Mouse (Mus musculus) brown adipose tissue, adult 24 weeks (tissue): ENCODE data around the gene Ncoa1. TPM values are rescaled to one million over a fixed set of nuclear protein-coding genes. Genes with fewer than 3 reads are reported as not detected.
A peak's percentile ranks its signal among the peaks of the same experiment; 100 is the strongest.
"Not testable (repeated sequence)": the region's sequence is repeated elsewhere in the genome, so short reads cannot be mapped to it uniquely, and the experiment has no call there.

Experiments used
- H3K27ac ChIP-seq: fragments of 200-500 bp; replicated peaks from 2 replicates; pipeline ENCODE4 v1.5.1; 2012; ENCODE audit warnings: low read depth, mild to moderate bottlenecking, low read length
- H3K4me1 ChIP-seq: fragments of 200-500 bp; 2 replicates; pipeline ENCODE4 v1.6.1; 2012; ENCODE audit warnings: low read length, mixed read lengths; ENCODE audit not compliant: control insufficient read depth, insufficient read depth, insufficient read length
- H3K4me3 ChIP-seq: fragments of 200-500 bp; 2 replicates; pipeline ENCODE4 v1.5.1; 2012; ENCODE audit warnings: low read depth, mild to moderate bottlenecking, low read length, moderate library complexity; ENCODE audit not compliant: insufficient read depth
- polyA plus RNA-seq: library from polyadenylated mRNA; stranded (reverse); fragments of >200 nt; gene quantifications from 2 replicates; pipeline ENCODE4 v1.2.4, GENCODE M21; 2012; ENCODE audit not compliant: missing spikeins, insufficient read depth, insufficient read length

Gene Ncoa1
- polyA plus RNA-seq, 1 experiment = 32.9 TPM

DNA sequence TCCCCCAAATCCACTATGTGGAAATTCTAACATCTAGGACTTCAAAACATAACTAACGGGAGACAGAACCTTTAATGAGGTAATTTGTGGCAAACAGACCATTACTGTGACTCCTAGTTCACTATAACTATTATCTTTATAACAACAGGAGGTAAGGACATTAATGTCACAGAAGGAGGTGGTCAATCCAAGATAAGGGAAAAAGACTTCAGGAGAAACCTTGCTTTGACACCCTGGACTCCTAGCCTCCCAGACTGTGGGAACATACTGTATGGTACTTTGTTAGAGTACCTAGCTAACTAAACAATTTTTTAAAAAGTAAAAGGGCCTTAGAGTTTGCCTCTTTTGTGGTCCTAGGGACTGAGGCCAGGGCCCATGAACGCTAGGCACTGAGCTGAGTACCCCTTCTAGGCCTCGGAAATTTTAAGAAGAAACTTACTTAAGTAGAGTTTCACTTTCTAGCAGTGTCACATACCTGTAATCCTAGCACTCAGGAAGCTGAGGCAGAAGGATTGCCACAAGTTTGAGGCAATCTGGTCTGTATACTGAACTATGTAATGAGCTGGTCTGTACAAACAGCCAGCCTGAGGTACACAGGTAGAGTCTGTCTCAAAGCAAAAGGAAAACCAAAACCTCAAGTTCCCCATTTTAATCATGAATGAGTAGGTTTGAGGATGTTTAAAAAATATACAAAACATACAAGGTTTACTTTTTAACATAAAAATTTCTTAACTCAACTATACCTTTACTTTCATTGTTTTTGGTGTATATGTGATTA is 197.8 kb downstream of the Ncoa1 start:
- Histone ChIP-seq H3K27ac (no peak overlapping the region), H3K4me3 (no peak overlapping the region), H3K4me1 (no peaks in the 10 kb centered on the region)

DNA sequence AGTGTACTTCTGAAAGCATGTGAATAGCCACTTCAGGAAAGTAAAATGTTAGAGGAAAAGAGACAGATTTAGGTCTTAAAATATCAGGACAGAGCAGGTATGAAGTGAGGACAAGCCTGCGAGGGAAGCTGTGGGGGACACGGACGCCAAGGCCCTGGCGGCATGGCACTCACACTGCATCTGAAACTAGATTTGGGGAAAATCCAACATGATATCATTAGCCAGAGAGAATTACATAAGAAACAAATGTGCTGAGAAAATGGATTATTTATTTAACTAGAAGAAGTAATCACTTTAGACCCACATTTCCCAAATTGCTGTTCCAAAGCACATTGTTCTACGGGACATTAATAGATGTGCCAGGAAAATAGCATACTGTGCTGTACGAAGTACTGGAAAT is 205.9 kb downstream of the Ncoa1 start:
- Histone ChIP-seq H3K4me1 (no peaks in the 10 kb centered on the region), H3K4me3 (no peak overlapping the region), H3K27ac (no peak overlapping the region)

- Histone ChIP-seq H3K4me1 (no peaks in the 10 kb centered on the region), H3K27ac (no peak overlapping the region), H3K4me3 (no peak overlapping the region)
Observed at GRCm38 (mm10) chr12:4267765-4268164, 209.2 kb downstream of the Ncoa1 start.

- no peak overlapping the region for H3K4me3 ChIP-seq
- no peak overlapping the region for H3K27ac ChIP-seq
- no peaks in the 10 kb centered on the region for H3K4me1 ChIP-seq
Observed at GRCm38 (mm10) chr12:4252742-4253655, 224.0 kb downstream of the Ncoa1 start.

GRCm38 (mm10) chr12:4249786-4250185 is 227.2 kb downstream of the Ncoa1 start:
- Histone ChIP-seq H3K4me1 (no peaks in the 10 kb centered on the region), H3K27ac (no peak overlapping the region), H3K4me3 (no peak overlapping the region)

DNA sequence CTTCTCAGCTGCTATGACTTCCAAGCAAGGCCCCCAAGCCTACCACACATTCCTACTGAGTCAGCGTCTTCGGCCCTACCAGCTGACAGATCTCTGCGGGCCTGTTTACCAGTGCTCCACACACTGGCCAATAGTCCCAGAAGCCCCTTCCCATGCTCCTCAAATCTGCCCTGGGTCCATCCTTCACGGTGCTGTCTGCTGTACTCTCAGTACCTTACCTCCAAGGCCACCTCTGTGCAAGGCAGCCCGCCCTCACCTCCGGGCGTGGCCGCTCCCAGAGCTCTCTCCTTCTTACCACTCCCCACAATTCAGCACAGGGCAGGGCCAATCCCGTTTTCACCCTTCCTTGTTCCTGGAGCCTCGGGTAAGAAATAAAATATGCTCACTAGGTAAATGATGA is 231.2 kb downstream of the Ncoa1 start:
- no peaks in the 10 kb centered on the region for H3K4me1 ChIP-seq
- no peak overlapping the region for H3K4me3 ChIP-seq
- H3K27ac ChIP-seq = no peak overlapping the region

GRCm38 (mm10) chr12:4243805-4244204 is 233.2 kb downstream of the Ncoa1 start:
- no peak overlapping the region for H3K27ac ChIP-seq
- H3K4me3 ChIP-seq = no peak overlapping the region
- no peaks in the 10 kb centered on the region for H3K4me1 ChIP-seq

DNA sequence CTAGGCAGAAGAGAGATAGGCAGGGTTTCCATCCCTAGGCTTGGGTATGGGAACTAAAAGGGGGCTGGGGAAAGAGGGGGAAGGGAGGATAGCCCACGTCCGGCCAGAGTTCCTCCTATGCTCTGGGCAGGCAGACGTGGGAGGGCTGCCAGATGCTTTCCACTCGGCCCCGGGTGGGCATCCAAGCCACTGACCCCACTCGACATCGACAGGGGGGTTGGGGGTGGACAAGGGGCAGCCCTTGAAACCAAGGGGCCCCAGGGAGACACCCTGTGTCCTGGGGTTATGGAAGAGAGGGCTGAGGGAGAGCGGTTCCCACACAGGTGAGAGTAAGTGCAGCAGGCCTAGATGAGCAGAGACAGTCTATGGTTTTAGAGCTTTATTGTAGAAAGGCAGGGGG is 236.7 kb downstream of the Ncoa1 start:
- H3K4me1 ChIP-seq, H3K27ac ChIP-seq, H3K4me3 ChIP-seq: not testable (repeated sequence)

DNA sequence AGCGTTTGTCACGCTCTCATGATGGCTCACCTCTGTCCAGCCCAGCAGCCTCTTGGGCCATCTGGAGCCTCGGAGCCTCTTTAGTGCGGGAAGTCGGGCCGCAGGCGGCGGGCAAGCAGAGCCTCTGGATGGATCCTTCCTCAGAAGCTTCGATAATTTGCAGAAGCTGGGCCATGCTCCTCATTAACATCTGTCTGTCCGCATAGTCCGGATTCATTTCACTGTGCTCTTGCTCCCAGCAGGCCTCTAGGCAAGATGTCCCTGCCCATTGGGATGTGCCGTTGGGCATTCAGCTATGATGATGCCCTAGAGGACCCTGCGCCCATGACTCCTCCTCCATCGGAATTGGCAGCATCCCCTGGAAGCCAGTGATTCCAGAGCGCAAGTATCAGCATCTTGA is 239.5 kb downstream of the Ncoa1 start:
- Histone ChIP-seq H3K27ac (no peak overlapping the region), H3K4me3 (no peak overlapping the region), H3K4me1 (peaks cover 5% of the 10 kb centered on the region; the same call in 1 of the 2 replicates)

DNA sequence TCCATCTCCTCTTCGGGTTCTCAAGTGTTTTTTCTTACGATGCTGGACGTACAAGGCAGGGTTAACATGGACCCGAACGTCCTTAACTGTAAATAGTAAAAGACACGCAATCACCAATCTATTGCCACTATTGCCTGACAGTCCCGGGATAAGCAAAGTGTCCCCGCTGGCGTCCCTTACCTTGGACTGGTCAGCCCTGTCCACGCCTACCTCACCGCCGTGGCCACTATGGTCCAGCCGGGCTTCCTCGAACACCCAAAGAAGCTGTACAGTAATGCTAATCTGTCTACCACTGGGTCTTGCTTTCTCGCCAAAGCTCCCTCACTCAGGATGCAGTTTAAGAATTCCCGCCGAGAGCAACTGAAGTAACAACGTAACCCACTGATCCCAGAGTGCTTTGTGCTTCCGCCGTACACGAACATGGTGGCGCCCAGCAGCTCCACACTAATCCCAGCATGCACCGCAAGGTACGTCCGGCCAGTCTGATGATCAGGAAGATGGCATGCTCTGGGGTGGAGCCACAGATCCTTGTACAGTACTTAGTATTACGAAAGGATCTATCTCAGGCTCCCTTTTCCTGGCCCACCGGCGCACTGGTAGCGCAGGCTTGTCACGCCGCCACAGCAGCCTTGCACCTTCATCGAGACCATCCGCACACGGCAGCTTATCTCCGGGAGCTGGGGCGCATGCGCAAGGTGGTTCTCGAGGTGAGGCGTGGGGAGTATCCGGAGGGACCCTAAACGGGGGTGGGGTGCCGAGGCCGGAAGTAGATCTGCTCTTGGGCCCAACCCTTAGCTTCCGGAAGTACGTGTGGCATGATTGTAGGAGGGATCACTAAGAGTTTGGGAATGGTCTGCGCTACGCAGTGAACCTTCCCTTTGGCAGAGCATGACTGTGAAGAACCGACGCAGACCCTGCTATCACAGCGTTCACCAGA is 243.1 kb downstream of the Ncoa1 start, which contains the start of the genes Ptrhd1 and Cenpo:
TSS of gene Ptrhd1 (plus strand) at position 456 of the 937 bp plus-strand sequence.
TSS of gene Cenpo (minus strand) at position 723 of the 937 bp plus-strand sequence.
- H3K4me3 ChIP-seq = peak within 1 kb of the TSS; percentile 78
- peak within 1 kb of the TSS; percentile 98 for H3K27ac ChIP-seq
- peaks cover 5% of the 10 kb centered on the region; the same call in 1 of the 2 replicates for H3K4me1 ChIP-seq

DNA sequence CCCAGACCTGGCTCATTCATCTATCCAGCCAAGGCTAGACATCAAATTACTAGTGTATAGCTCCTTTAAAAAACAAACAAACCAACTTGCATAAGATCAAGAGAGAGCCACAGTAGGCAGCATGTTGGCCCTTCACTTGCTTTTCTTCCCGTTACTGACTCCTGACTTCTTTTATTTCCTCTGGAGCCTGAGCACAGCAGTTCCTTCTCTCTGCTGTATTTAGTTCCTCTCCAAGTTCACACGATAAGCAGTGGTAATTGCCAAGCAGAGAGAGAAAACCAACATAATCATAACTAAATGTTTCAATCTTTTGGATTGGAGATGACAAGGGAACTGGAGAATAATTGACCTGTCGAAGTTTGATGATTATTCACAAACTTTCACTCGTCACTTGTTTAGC is 244.2 kb downstream of the Ncoa1 start:
- no peak overlapping the region for H3K27ac ChIP-seq
- no peak overlapping the region for H3K4me3 ChIP-seq
- peaks cover 5% of the 10 kb centered on the region; the same call in 1 of the 2 replicates for H3K4me1 ChIP-seq

- Histone ChIP-seq H3K4me3 (no peak overlapping the region), H3K27ac (no peak overlapping the region), H3K4me1 (peaks cover 4% of the 10 kb centered on the region; the same call in 1 of the 2 replicates)
Observed at GRCm38 (mm10) chr12:4230156-4230555, 246.8 kb downstream of the Ncoa1 start.

- Histone ChIP-seq H3K27ac (no peak overlapping the region), H3K4me3 (no peak overlapping the region), H3K4me1 (no peaks in the 10 kb centered on the region)
Observed at GRCm38 (mm10) chr12:4212908-4213307, 264.1 kb downstream of the Ncoa1 start.

GRCm38 (mm10) chr12:4211174-4211573 is 265.8 kb downstream of the Ncoa1 start:
- no peak overlapping the region for H3K27ac ChIP-seq
- no peak overlapping the region for H3K4me3 ChIP-seq
- no peaks in the 10 kb centered on the region for H3K4me1 ChIP-seq
